Mouse (Mus musculus): ENCODE data around the gene Nptx2. TPM values are rescaled to one million over a fixed set of nuclear protein-coding genes. Genes with fewer than 3 reads are reported as not detected.

Gene Nptx2
- total RNA-seq (2023) = not detected

DNA sequence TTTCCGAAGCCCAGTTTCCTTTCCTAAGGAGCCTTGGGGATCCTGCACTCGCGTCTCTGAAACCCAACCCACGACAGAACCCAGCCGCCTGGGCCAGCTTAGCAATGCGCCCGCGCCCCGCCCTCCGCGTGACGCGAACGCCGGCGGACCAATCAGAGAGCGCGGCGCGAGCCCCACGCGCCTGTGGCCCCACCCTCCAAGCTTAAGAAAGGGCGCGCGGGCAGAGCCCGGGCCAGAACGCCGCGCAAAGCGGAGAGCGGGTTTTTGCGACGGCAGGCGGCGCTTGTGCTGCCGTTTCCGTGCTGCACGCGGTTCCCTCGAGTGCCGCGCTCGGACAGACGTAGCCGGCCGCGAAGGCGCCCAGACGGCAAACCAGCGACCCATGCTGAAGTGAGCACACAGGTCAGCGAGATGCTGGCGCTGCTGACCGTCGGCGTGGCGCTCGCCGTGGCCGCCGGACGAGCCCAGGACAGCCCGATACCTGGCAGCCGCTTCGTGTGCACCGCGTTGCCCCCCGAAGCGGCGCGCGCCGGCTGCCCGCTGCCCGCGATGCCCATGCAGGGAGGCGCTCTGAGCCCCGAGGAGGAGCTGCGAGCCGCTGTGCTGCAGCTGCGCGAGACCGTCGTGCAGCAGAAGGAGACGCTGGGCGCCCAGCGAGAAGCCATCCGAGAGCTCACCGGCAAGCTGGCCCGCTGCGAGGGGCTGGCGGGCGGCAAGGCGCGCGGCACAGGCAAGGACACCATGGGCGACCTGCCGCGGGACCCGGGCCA lies at the start of gene Nptx2:
TSS of gene Nptx2 (plus strand) at position 250 of the 770 bp plus-strand sequence.

Other genes with a start within 250 kb of the Nptx2 start
- gene Baiap2l1, start 187.8 kb upstream of the Nptx2 start, total RNA-seq (2023) = 1.2 TPM
- gene Tmem130, start 215.9 kb downstream of the Nptx2 start, total RNA-seq (2023) = not detected
- 161 TPM for gene Trrap, start 221.8 kb downstream of the Nptx2 start, total RNA-seq (2023)